Mouse (Mus musculus) kidney, embryonic 14.5 days (tissue): ENCODE data around the gene Zranb3. TPM values are rescaled to one million over a fixed set of nuclear protein-coding genes. Genes with fewer than 3 reads are reported as not detected.
"Not testable (repeated sequence)": the region's sequence is repeated elsewhere in the genome, so short reads cannot be mapped to it uniquely, and the experiment has no call there.

Experiments
- ATAC-seq: fragments of 200-750 bp; cut with Nextera tagmentation; 2 replicates; pipeline ENCODE4 v1.8.0; 2017; ENCODE audit warnings: moderate number of reproducible peaks, mild to moderate bottlenecking, moderate TSS enrichment, moderate library complexity; ENCODE audit not compliant: low FRiP score, low TSS enrichment
- H3K27ac ChIP-seq: fragments of 300-500 bp; sonication (generic); 2 replicates; pipeline ENCODE4 v1.5.1; 2014; ENCODE audit warnings: low read depth, mild to moderate bottlenecking, low read length, moderate library complexity, mixed read lengths
- H3K27me3 ChIP-seq: fragments of 300-500 bp; sonication (generic); 2 replicates; pipeline ENCODE4 v1.6.1; 2014; ENCODE audit warnings: mild to moderate bottlenecking, low read length; ENCODE audit not compliant: control insufficient read depth, insufficient read depth
- H3K36me3 ChIP-seq: fragments of 300-500 bp; sonication (generic); 2 replicates; pipeline ENCODE4 v1.6.1; 2014; ENCODE audit warnings: low read length, mixed read lengths; ENCODE audit not compliant: control insufficient read depth, insufficient read depth
- H3K4me1 ChIP-seq: fragments of 300-500 bp; sonication (generic); 2 replicates; pipeline ENCODE4 v1.6.1; 2014; ENCODE audit warnings: low read length, mixed read lengths; ENCODE audit not compliant: control insufficient read depth, insufficient read depth
- H3K4me2 ChIP-seq: fragments of 300-500 bp; sonication (generic); replicated peaks from 2 replicates; pipeline ENCODE4 v1.6.1; 2014; ENCODE audit warnings: low read depth, mild to moderate bottlenecking, low read length
- H3K4me3 ChIP-seq: fragments of 300-500 bp; sonication (generic); 2 replicates; pipeline ENCODE4 v1.5.1; 2014; ENCODE audit warnings: mild to moderate bottlenecking, low read length
- H3K9ac ChIP-seq: fragments of 300-500 bp; sonication (generic); 2 replicates; pipeline ENCODE4 v1.6.1; 2014; ENCODE audit warnings: low read depth, mild to moderate bottlenecking, low read length, moderate library complexity
- H3K9me3 ChIP-seq: fragments of 300-500 bp; sonication (generic); 2 replicates; pipeline ENCODE4 v1.6.1; 2016; ENCODE audit warnings: low read length; ENCODE audit not compliant: control insufficient read depth
- WGBS: fragments of 180-500 bp; shearing (Covaris S2); extraction: QIAGEN DNeasy Blood & Tissue Kit; methylation state at CpG from one replicate; pipeline ENCODE4 v1.1.7; 2014; 5-methylcytosine and 5-hydroxymethylcytosine counted together
- polyA plus RNA-seq: library from polyadenylated mRNA; unstranded; fragments of >200 nt; fragmentation: Nextera tagmentation; extraction: Ambion mirVana; gene quantifications from 2 replicates; pipeline ENCODE4 v1.2.1, GENCODE M21; 2014

Zranb3 gene
- 8.0 and 14.4 TPM in 2 replicates for polyA plus RNA-seq

- Histone ChIP-seq H3K27ac (peak within 1 kb of the TSS; percentile 90), H3K36me3 (no peaks in the 10 kb centered on the region), H3K27me3 (no peaks in the 10 kb centered on the region), H3K4me1 (peaks cover 3% of the 10 kb centered on the region; the same call in 1 of the 2 replicates), H3K4me2 (peak within 1 kb of the TSS; percentile 71), H3K4me3 (peak within 1 kb of the TSS; percentile 95), H3K9ac (peak within 1 kb of the TSS; percentile 88), H3K9me3 (no peaks in the 10 kb centered on the region)
- WGBS: under 1% methylated on average over 43 of the region's 43 CpGs
- ATAC-seq: peak; percentile 97
These were observed at the start of gene Zranb3, which contains the start of gene R3hdm1 for GRCm38 (mm10) chr1:128102641-128103461. Gene Zranb3 (minus strand): TSS chr1:128103047. Gene R3hdm1 (plus strand): TSS chr1:128103301.

- no peak overlapping the region for H3K4me2 ChIP-seq
- ATAC-seq: no peak
- H3K27ac ChIP-seq: no peak overlapping the region
- no peaks in the 10 kb centered on the region for H3K27me3 ChIP-seq
- H3K4me3 ChIP-seq: no peak overlapping the region
- H3K36me3 ChIP-seq: no peaks in the 10 kb centered on the region
- H3K9me3 ChIP-seq: no peaks in the 10 kb centered on the region
- H3K9ac ChIP-seq: no peak overlapping the region
- H3K4me1 ChIP-seq: no peaks in the 10 kb centered on the region
These were observed 38.9 kb upstream of the Zranb3 start for GRCm38 (mm10) chr1:128141737-128142136.

GRCm38 (mm10) chr1:128141039-128141438 is 38.2 kb upstream of the Zranb3 start:
- Histone ChIP-seq H3K36me3 (no peaks in the 10 kb centered on the region), H3K4me1 (no peaks in the 10 kb centered on the region), H3K9ac (no peak overlapping the region), H3K9me3 (no peaks in the 10 kb centered on the region), H3K27me3 (no peaks in the 10 kb centered on the region), H3K4me3 (no peak overlapping the region), H3K4me2 (no peak overlapping the region), H3K27ac (no peak overlapping the region)
- ATAC-seq: no peak

- H3K9ac ChIP-seq: not testable (repeated sequence)
These were observed 33.4 kb upstream of the Zranb3 start for GRCm38 (mm10) chr1:128136222-128136621.

GRCm38 (mm10) chr1:128120913-128121627 is 18.2 kb upstream of the Zranb3 start:
- no peak overlapping the region for H3K9ac ChIP-seq
- H3K27me3 ChIP-seq: no peaks in the 10 kb centered on the region
- H3K4me1 ChIP-seq: no peaks in the 10 kb centered on the region
- no peak overlapping the region for H3K4me3 ChIP-seq
- no peak overlapping the region for H3K4me2 ChIP-seq
- H3K36me3 ChIP-seq: no peaks in the 10 kb centered on the region
- ATAC-seq: no peak
- 92% methylated on average over 4 of the region's 4 CpGs for WGBS
- H3K27ac ChIP-seq: no peak overlapping the region
- peaks cover 4% of the 10 kb centered on the region; the same call in 1 of the 2 replicates for H3K9me3 ChIP-seq

More at GRCm38 (mm10) chr1:128136222-128136621, 33.4 kb upstream of the Zranb3 start:
- not testable (repeated sequence) for H3K4me3 ChIP-seq, H3K4me1 ChIP-seq, H3K27ac ChIP-seq, H3K4me2 ChIP-seq, H3K9me3 ChIP-seq, H3K27me3 ChIP-seq, ATAC-seq, H3K36me3 ChIP-seq

GRCm38 (mm10) chr1:128103520-128104088 is 757 bp upstream of the Zranb3 start:
- Histone ChIP-seq H3K4me2 (peak overlapping the region; percentile 71), H3K9ac (peak overlapping the region; percentile 88), H3K4me1 (peaks cover 3% of the 10 kb centered on the region; the same call in 1 of the 2 replicates), H3K4me3 (peak overlapping the region; percentile 95), H3K27ac (peak overlapping the region; percentile 90), H3K27me3 (no peaks in the 10 kb centered on the region), H3K36me3 (no peaks in the 10 kb centered on the region), H3K9me3 (no peaks in the 10 kb centered on the region)
- 0% methylated on average over 29 of the region's 47 CpGs for whole genome bisulfite sequencing
- ATAC-seq: peak; percentile 67

- ATAC-seq: peak; percentile 20
- Histone ChIP-seq H3K27ac (peak overlapping the region; percentile 69; the same call in 1 of the 2 replicates), H3K27me3 (no peaks in the 10 kb centered on the region), H3K9me3 (no peaks in the 10 kb centered on the region), H3K4me1 (peaks cover 3% of the 10 kb centered on the region; the same call in 1 of the 2 replicates), H3K36me3 (no peaks in the 10 kb centered on the region), H3K4me3 (peak overlapping the region; percentile 95), H3K4me2 (peak overlapping the region; percentile 57), H3K9ac (peak overlapping the region; percentile 58)
- under 1% methylated on average over 15 of the region's 15 CpGs for WGBS
These were observed 601 bp downstream of the Zranb3 start for GRCm38 (mm10) chr1:128102251-128102640.

GRCm38 (mm10) chr1:128098309-128098708 is 4.5 kb downstream of the Zranb3 start:
- H3K4me1 ChIP-seq: no peaks in the 10 kb centered on the region
- WGBS: 95% methylated on average over 1 of the region's 1 CpGs
- no peaks in the 10 kb centered on the region for H3K36me3 ChIP-seq
- no peak overlapping the region for H3K4me2 ChIP-seq
- no peak overlapping the region for H3K4me3 ChIP-seq
- no peak overlapping the region for H3K9ac ChIP-seq
- no peaks in the 10 kb centered on the region for H3K27me3 ChIP-seq
- H3K27ac ChIP-seq: no peak overlapping the region
- no peaks in the 10 kb centered on the region for H3K9me3 ChIP-seq
- no peak for ATAC-seq
